Mouse (Mus musculus): ENCODE measurements at regions not wholly inside any gene's neighbourhood (a gene's known extent, or its start where the extent isn't known, plus 50 kb on each side); places are given as distances from the start of the nearest gene placed in this dataset.

GRCm38 (mm10) chr9:94410042-94410441, 127.8 kb downstream of the 1190002N15Rik start:
- Histone ChIP-seq H3K4me2 (replicated peaks; ENCODE audit: low read depth, low read length, severe bottlenecking) (no peak overlapping the region), H3K27me3 (ENCODE audit: control insufficient read depth, insufficient read depth, low read length) (no peaks in the 10 kb centered on the region), H3K36me3 (ENCODE audit: control insufficient read depth, insufficient read depth, low read length) (no peaks in the 10 kb centered on the region), H3K27ac (replicated peaks; ENCODE audit: low read depth, low read length) (no peak overlapping the region), H3K4me1 (ENCODE audit: control insufficient read depth, insufficient read depth, low read length) (no peaks in the 10 kb centered on the region), H3K4me3 (replicated peaks; ENCODE audit: low read length) (no peak overlapping the region), H3K9ac (ENCODE audit: low read depth, low read length, severe bottlenecking) (no peak overlapping the region), H3K9me3 (ENCODE audit: control insufficient read depth, low read length) (no peaks in the 10 kb centered on the region)
- ATAC-seq (ENCODE audit: low FRiP score, low read depth) (no peak), DNase-seq (ENCODE audit: low spot score) (no peak)
- TF ChIP-seq POLR2A (IDR thresholded peaks at IDR 0.05; ENCODE audit: borderline replicate concordance, extremely low read depth, insufficient read depth, insufficient read length) = no peak
- whole genome bisulfite sequencing = 23% methylated on average over 3 of the region's 3 CpGs

GRCm38 (mm10) chr9:94408635-94409323, 129.1 kb downstream of the 1190002N15Rik start:
- Histone ChIP-seq H3K4me1 (ENCODE audit: control insufficient read depth, insufficient read depth, low read length) (no peaks in the 10 kb centered on the region), H3K4me3 (replicated peaks; ENCODE audit: low read length) (no peak overlapping the region), H3K4me2 (replicated peaks; ENCODE audit: low read depth, low read length, severe bottlenecking) (no peak overlapping the region), H3K27me3 (ENCODE audit: control insufficient read depth, insufficient read depth, low read length) (no peaks in the 10 kb centered on the region), H3K36me3 (ENCODE audit: control insufficient read depth, insufficient read depth, low read length) (no peaks in the 10 kb centered on the region), H3K9ac (ENCODE audit: low read depth, low read length, severe bottlenecking) (no peak overlapping the region), H3K27ac (replicated peaks; ENCODE audit: low read depth, low read length) (no peak overlapping the region), H3K9me3 (ENCODE audit: control insufficient read depth, low read length) (no peaks in the 10 kb centered on the region)
- no peak for TF ChIP-seq POLR2A (IDR thresholded peaks at IDR 0.05; ENCODE audit: borderline replicate concordance, extremely low read depth, insufficient read depth, insufficient read length)
- ATAC-seq (ENCODE audit: low FRiP score, low read depth) (peak; percentile 44; the same call in 1 of the 2 replicates), DNase-seq (ENCODE audit: low spot score) (no peak)
- 35% methylated on average over 7 of the region's 7 CpGs for WGBS

- no peak overlapping the region for H3K4me3 ChIP-seq (replicated peaks; ENCODE audit: low read length)
- no peak for ATAC-seq (ENCODE audit: low FRiP score, low read depth)
- no peak overlapping the region for H3K9ac ChIP-seq (ENCODE audit: low read depth, low read length, severe bottlenecking)
- H3K27me3 ChIP-seq (ENCODE audit: control insufficient read depth, insufficient read depth, low read length) = no peaks in the 10 kb centered on the region
- no peaks in the 10 kb centered on the region for H3K4me1 ChIP-seq (ENCODE audit: control insufficient read depth, insufficient read depth, low read length)
- H3K27ac ChIP-seq (replicated peaks; ENCODE audit: low read depth, low read length) = no peak overlapping the region
- H3K36me3 ChIP-seq (ENCODE audit: control insufficient read depth, insufficient read depth, low read length) = no peaks in the 10 kb centered on the region
- H3K4me2 ChIP-seq (replicated peaks; ENCODE audit: low read depth, low read length, severe bottlenecking) = no peak overlapping the region
- no peak for DNase-seq (ENCODE audit: low spot score)
- no peak for TF ChIP-seq POLR2A (IDR thresholded peaks at IDR 0.05; ENCODE audit: borderline replicate concordance, extremely low read depth, insufficient read depth, insufficient read length)
- WGBS = 84% methylated on average over 10 of the region's 10 CpGs
- no peaks in the 10 kb centered on the region for H3K9me3 ChIP-seq (ENCODE audit: control insufficient read depth, low read length)
These were observed 130.2 kb downstream of the 1190002N15Rik start for GRCm38 (mm10) chr9:94407671-94408070.

GRCm38 (mm10) chr9:94404551-94404950, 133.3 kb downstream of the 1190002N15Rik start:
- no peak for DNase-seq (ENCODE audit: low spot score)
- Histone ChIP-seq H3K9me3 (ENCODE audit: control insufficient read depth, low read length) (no peaks in the 10 kb centered on the region), H3K9ac (ENCODE audit: low read depth, low read length, severe bottlenecking) (no peak overlapping the region), H3K27me3 (ENCODE audit: control insufficient read depth, insufficient read depth, low read length) (no peaks in the 10 kb centered on the region), H3K4me1 (ENCODE audit: control insufficient read depth, insufficient read depth, low read length) (no peaks in the 10 kb centered on the region), H3K36me3 (ENCODE audit: control insufficient read depth, insufficient read depth, low read length) (no peaks in the 10 kb centered on the region), H3K4me3 (replicated peaks; ENCODE audit: low read length) (no peak overlapping the region), H3K4me2 (replicated peaks; ENCODE audit: low read depth, low read length, severe bottlenecking) (no peak overlapping the region), H3K27ac (replicated peaks; ENCODE audit: low read depth, low read length) (no peak overlapping the region)
- TF ChIP-seq POLR2A (IDR thresholded peaks at IDR 0.05; ENCODE audit: borderline replicate concordance, extremely low read depth, insufficient read depth, insufficient read length) = no peak
- WGBS = 69% methylated on average over 6 of the region's 6 CpGs
- no peak for ATAC-seq (ENCODE audit: low FRiP score, low read depth)

GRCm38 (mm10) chr9:94400596-94400995, 137.3 kb downstream of the 1190002N15Rik start:
- no peak overlapping the region for H3K27ac ChIP-seq (replicated peaks; ENCODE audit: low read depth, low read length)
- no peaks in the 10 kb centered on the region for H3K9me3 ChIP-seq (ENCODE audit: control insufficient read depth, low read length)
- H3K4me1 ChIP-seq (ENCODE audit: control insufficient read depth, insufficient read depth, low read length) = no peaks in the 10 kb centered on the region
- no peak overlapping the region for H3K4me2 ChIP-seq (replicated peaks; ENCODE audit: low read depth, low read length, severe bottlenecking)
- ATAC-seq (ENCODE audit: low FRiP score, low read depth) = no peak
- no peaks in the 10 kb centered on the region for H3K27me3 ChIP-seq (ENCODE audit: control insufficient read depth, insufficient read depth, low read length)
- TF ChIP-seq POLR2A (IDR thresholded peaks at IDR 0.05; ENCODE audit: borderline replicate concordance, extremely low read depth, insufficient read depth, insufficient read length) = no peak
- no peak for DNase-seq (ENCODE audit: low spot score)
- no peak overlapping the region for H3K4me3 ChIP-seq (replicated peaks; ENCODE audit: low read length)
- H3K9ac ChIP-seq (ENCODE audit: low read depth, low read length, severe bottlenecking) = no peak overlapping the region
- no peaks in the 10 kb centered on the region for H3K36me3 ChIP-seq (ENCODE audit: control insufficient read depth, insufficient read depth, low read length)
- WGBS = 97% methylated on average over 1 of the region's 1 CpGs

Data from limb, embryonic 14.5 days (tissue).